In genomic region chr13:113242129-113242528, GRCm38 (mm10) we compare ENCODE assay signal across 23 mouse cellular contexts. TPM values are rescaled to one million over a fixed set of nuclear protein-coding genes. Genes with fewer than 3 reads are reported as not detected.
A peak's percentile ranks its signal among the peaks of the same experiment; 100 is the strongest.
DNase-seq lines count a peak whose midpoint lies in the region; ATAC-seq and TF ChIP-seq lines count a peak whose summit lies in the region.
"Had no signal": no experiment of that assay in that cellular context is flagged by ENCODE, and none has a peak within 500 bp of the region (broad histone marks: within the 10 kb centered on the region; RNA-seq: fewer than 3 reads in every experiment).

No protein-coding gene starts in this region.

- 33% methylated on average over 6 of the region's 6 CpGs for WGBS in kidney, postnatal 0 days

- no peak overlapping the region for H3K4me2 ChIP-seq in kidney, postnatal 0 days (ENCODE audit: low read length)
- H3K4me2 ChIP-seq: embryonic facial prominence, embryonic 12.5 days; heart, embryonic 12.5 days; limb, embryonic 15.5 days; stomach, embryonic 15.5 days had no signal

- DNase-seq in kidney, postnatal 0 days (ENCODE audit: low spot score), result peak; percentile 37
- DNase-seq in kidney, adult 11 months, result no peak
- DNase-seq in naive thymus-derived CD4-positive, alpha-beta T cell, adult 2 months (ENCODE audit: low read depth), result peak; percentile 32
- no peak for DNase-seq in frontal cortex, postnatal 25 days (ENCODE audit: low spot score in 2 of 2)
- no peak for DNase-seq in left cerebral cortex, postnatal 25 days (ENCODE audit: low spot score in 2 of 2)
- DNase-seq in cerebellum, postnatal 4 days (ENCODE audit: low spot score in 2 of 2), result no peak
- DNase-seq: adrenal gland, adult 8-10 months; cerebellum, postnatal 10 days; gastrocnemius, adult 2 months; heart, postnatal 4 days; lung, postnatal 10 days; retina, postnatal 1 day had no signal

- no peaks in the 10 kb centered on the region for H3K27me3 ChIP-seq in kidney, postnatal 0 days (ENCODE audit: insufficient read depth, low read length)
- H3K27me3 ChIP-seq: embryonic facial prominence, embryonic 12.5 days; heart, embryonic 12.5 days; limb, embryonic 15.5 days; stomach, embryonic 15.5 days had no signal

- H3K4me3 ChIP-seq in kidney, postnatal 0 days (replicated peaks; ENCODE audit: low read depth, low read length), result no peak overlapping the region
- H3K4me3 ChIP-seq: embryonic facial prominence, embryonic 12.5 days; gastrocnemius, adult 2 months; heart, embryonic 12.5 days; left cerebral cortex, adult 2 months; limb, embryonic 15.5 days; stomach, embryonic 15.5 days had no signal

- no peaks in the 10 kb centered on the region for H3K9me3 ChIP-seq in kidney, postnatal 0 days (replicated peaks; ENCODE audit: low read length)
- H3K9me3 ChIP-seq: embryonic facial prominence, embryonic 12.5 days; heart, embryonic 12.5 days; limb, embryonic 15.5 days; stomach, embryonic 15.5 days had no signal

- no peak overlapping the region for H3K9ac ChIP-seq in kidney, postnatal 0 days (ENCODE audit: low read depth, low read length)
- H3K9ac ChIP-seq: embryonic facial prominence, embryonic 12.5 days; heart, embryonic 12.5 days; limb, embryonic 15.5 days; stomach, embryonic 15.5 days had no signal

- no peak for TF ChIP-seq CTCF in kidney, postnatal 0 days (IDR thresholded peaks at IDR 0.05; ENCODE audit: low read depth)

- intact Hi-C loops in left cerebral cortex, postnatal 25 days (cut with DNase I), result no loop called here

- ATAC-seq in kidney, postnatal 0 days (replicated peaks; ENCODE audit: low FRiP score, low read depth), result no peak
- peak; percentile 68 for ATAC-seq in CD4-positive, CD25-positive, alpha-beta regulatory T cell, adult 4 months
- ATAC-seq in granulocyte monocyte progenitor cell, adult 5-6 weeks (replicated peaks; ENCODE audit: poor library complexity, severe bottlenecking), result peak; percentile 93

- H3K4me1 ChIP-seq in kidney, postnatal 0 days (replicated peaks; ENCODE audit: insufficient read depth, low read length), result no peaks in the 10 kb centered on the region
- H3K4me1 ChIP-seq: embryonic facial prominence, embryonic 12.5 days; limb, embryonic 15.5 days; stomach, embryonic 15.5 days had no signal

- no peaks in the 10 kb centered on the region for H3K36me3 ChIP-seq in kidney, postnatal 0 days (ENCODE audit: insufficient read depth, low read length)
- H3K36me3 ChIP-seq: embryonic facial prominence, embryonic 12.5 days; heart, embryonic 12.5 days; limb, embryonic 15.5 days; stomach, embryonic 15.5 days had no signal

- H3K27ac ChIP-seq in kidney, postnatal 0 days, result no peak overlapping the region
- H3K27ac ChIP-seq: embryonic facial prominence, embryonic 12.5 days; gastrocnemius, adult 2 months; left cerebral cortex, adult 2 months; limb, embryonic 15.5 days; stomach, embryonic 15.5 days had no signal

RNA-seq across cellular contexts. Expression of gene Gzmk, which starts 16.4 kb away (rescaled TPM):
- polyA plus RNA-seq in kidney, postnatal 0 days (2015; fragmentation: Nextera tagmentation; extraction: Ambion mirVana), result not detected in 2 replicates
- under 1 TPM in 1 of 2 experiments, not detected in 1; 0.77 TPM for polyA plus RNA-seq in CD4-positive, CD25-positive, alpha-beta regulatory T cell, adult 4 months (2017; shearing (Covaris generic))
- total RNA-seq in granulocyte monocyte progenitor cell, adult 5-6 weeks (2014; fragmentation: Nextera tagmentation), result not detected in 2 replicates
- not detected in 2 replicates for total RNA-seq in granulocyte monocyte progenitor cell, adult 5-6 weeks (2017)
- total RNA-seq in left cerebral cortex, postnatal 25 days (2021), result not detected
- total RNA-seq: gastrocnemius, adult 2 months; heart, postnatal 4 days; midbrain, postnatal 0 days had no signal
- polyA plus RNA-seq: embryonic facial prominence, embryonic 12.5 days; forebrain, embryonic 11.5 days; heart, embryonic 12.5 days; intestine, embryonic 16.5 days; limb, embryonic 15.5 days; midbrain, postnatal 0 days; neural tube, embryonic 14.5 days; stomach, embryonic 15.5 days had no signal

RNA-seq across cellular contexts. Expression of gene Esm1, which starts 32.7 kb away (rescaled TPM):
- polyA plus RNA-seq in kidney, postnatal 0 days (2015; fragmentation: Nextera tagmentation; extraction: Ambion mirVana), result 4.3 and 5.0 TPM in 2 replicates
- polyA plus RNA-seq in CD4-positive, CD25-positive, alpha-beta regulatory T cell, adult 4 months (2017; shearing (Covaris generic)), result not detected
- total RNA-seq in granulocyte monocyte progenitor cell, adult 5-6 weeks (2014; fragmentation: Nextera tagmentation), result not detected in 2 replicates
- not detected in 2 replicates for total RNA-seq in granulocyte monocyte progenitor cell, adult 5-6 weeks (2017)
- under 1 TPM in 1 of 2 experiments, not detected in 1; 0.41 TPM for total RNA-seq in left cerebral cortex, postnatal 25 days (2021)

RNA-seq across cellular contexts. Expression of gene BC067074, which starts 50.8 kb away (rescaled TPM):
- 4.6 and 4.8 TPM in 2 replicates for polyA plus RNA-seq in kidney, postnatal 0 days (2015; fragmentation: Nextera tagmentation; extraction: Ambion mirVana)
- not detected for polyA plus RNA-seq in CD4-positive, CD25-positive, alpha-beta regulatory T cell, adult 4 months (2017; shearing (Covaris generic))
- not detected in 2 replicates for total RNA-seq in granulocyte monocyte progenitor cell, adult 5-6 weeks (2014; fragmentation: Nextera tagmentation)
- not detected in 2 replicates for total RNA-seq in granulocyte monocyte progenitor cell, adult 5-6 weeks (2017)
- total RNA-seq in left cerebral cortex, postnatal 25 days (2021), result 1 to 10 TPM in 1 of 2 experiments, under 1 TPM in 1; 0.85 to 1.2 TPM

Comparison
In these comparisons a context has a peak if more than half of its experiments do, and no peak if none do; other contexts are left out.
1. DNase-seq: peak in kidney, postnatal 0 days (single experiment) and naive thymus-derived CD4-positive, alpha-beta T cell, adult 2 months (single experiment); none in kidney, adult 11 months (single experiment), frontal cortex, postnatal 25 days (0 of 2), left cerebral cortex, postnatal 25 days (0 of 2) and cerebellum, postnatal 4 days (0 of 2).